Comparison of ENCODE assay signal across 7 mouse cellular contexts in genomic region chr11:120727169-120727527, GRCm38 (mm10). TPM values are rescaled to one million over a fixed set of nuclear protein-coding genes. Genes with fewer than 3 reads are reported as not detected.
DNase-seq lines count a peak whose midpoint lies in the region; ATAC-seq lines count a peak whose summit lies in the region.

Gene Dcxr, minus strand, starts transcription at chr11:120727281.

- peak; percentile 89 for ATAC-seq in common myeloid progenitor, adult 5-6 weeks (replicated peaks; ENCODE audit: low read depth, poor library complexity, severe bottlenecking)
- ATAC-seq in hindbrain, embryonic 15.5 days (ENCODE audit: low FRiP score, low read depth), result peak; percentile 89

- H3K4me2 ChIP-seq in hindbrain, embryonic 15.5 days, result peak within 1 kb of the TSS; percentile 94

- peak within 1 kb of the TSS; percentile 56 for H3K9ac ChIP-seq in hindbrain, embryonic 15.5 days

- peak; percentile 72 to 79 for DNase-seq in adrenal gland, adult 18-20 months (ENCODE audit: low spot score in 2 of 2)
- peak; percentile 95 for DNase-seq in gastrocnemius, adult 18-20 months (ENCODE audit: low spot score)
- DNase-seq in layer of hippocampus, postnatal 25 days (ENCODE audit: extremely low spot score in 1 of 2, low spot score in 1 of 2), result peak in 1 of 2 experiments; percentile 50
- DNase-seq in lung, postnatal 36 days, result peak; percentile 98
- DNase-seq in retina, postnatal 1 day, result peak; percentile 94

- H3K27me3 ChIP-seq in hindbrain, embryonic 15.5 days, result no peaks in the 10 kb centered on the region

- H3K9me3 ChIP-seq in hindbrain, embryonic 15.5 days, result no peaks in the 10 kb centered on the region

- H3K4me1 ChIP-seq in hindbrain, embryonic 15.5 days (replicated peaks), result peaks cover 26% of the 10 kb centered on the region

- WGBS in hindbrain, embryonic 15.5 days, result 1% methylated on average over 14 of the region's 14 CpGs

- peak within 1 kb of the TSS; percentile 49 for H3K4me3 ChIP-seq in hindbrain, embryonic 15.5 days

- H3K27ac ChIP-seq in hindbrain, embryonic 15.5 days (replicated peaks), result no peak within 1 kb of the TSS

- H3K36me3 ChIP-seq in hindbrain, embryonic 15.5 days, result no peaks in the 10 kb centered on the region

RNA-seq across cellular contexts. Expression of gene Dcxr, which starts in this region (rescaled TPM):
- 100 to 1,000 TPM in 1 of 2 experiments, 10 to 100 TPM in 1; 27.6 to 104 TPM for total RNA-seq in adrenal gland, adult 18-20 months (2021)
- 8.4 and 9.5 TPM in 2 replicates for total RNA-seq in common myeloid progenitor, adult 5-6 weeks (2017)
- total RNA-seq in gastrocnemius, adult 18-20 months (2021), result 1 to 10 TPM; 8.2 to 9.6 TPM
- 8.8 and 10.4 TPM in 2 replicates for polyA plus RNA-seq in hindbrain, embryonic 15.5 days (2015; fragmentation: Nextera tagmentation; extraction: Ambion mirVana)
- 10 to 100 TPM; 12.4 to 12.9 TPM for total RNA-seq in layer of hippocampus, postnatal 25 days (2021)
